Mouse (Mus musculus) midbrain, postnatal 0 days (tissue): ENCODE data around the gene Pcolce2. TPM values are rescaled to one million over a fixed set of nuclear protein-coding genes. Genes with fewer than 3 reads are reported as not detected.

Source experiments
- ATAC-seq: fragments of 200-750 bp; cut with Nextera tagmentation; 2 replicates; pipeline ENCODE4 v1.8.0; 2017; ENCODE audit warnings: moderate number of reproducible peaks, mild to moderate bottlenecking, moderate TSS enrichment, moderate library complexity; ENCODE audit not compliant: low FRiP score
- DNase-seq: peaks from one replicate; pipeline ENCODE4 v3.0.0-alpha.2; 2015; ENCODE audit warnings: low spot score
- H3K27ac ChIP-seq: fragments of 300-500 bp; sonication (generic); 2 replicates; pipeline ENCODE4 v1.5.1; 2014; ENCODE audit warnings: low read depth, mild to moderate bottlenecking, low read length, mixed read lengths
- H3K27me3 ChIP-seq: fragments of 300-500 bp; sonication (generic); 2 replicates; pipeline ENCODE4 v1.6.1; 2014; ENCODE audit warnings: low read length, control low read depth, mixed read lengths; ENCODE audit not compliant: insufficient read depth
- H3K36me3 ChIP-seq: fragments of 300-500 bp; sonication (generic); 2 replicates; pipeline ENCODE4 v1.6.1; 2014; ENCODE audit warnings: low read length, control low read depth, mixed read lengths; ENCODE audit not compliant: insufficient read depth
- H3K4me1 ChIP-seq: fragments of 300-500 bp; sonication (generic); 2 replicates; pipeline ENCODE4 v1.6.1; 2014; ENCODE audit warnings: mild to moderate bottlenecking, control low read depth, antibody characterized with exemption, low read length, mixed read lengths; ENCODE audit not compliant: insufficient read depth
- H3K4me2 ChIP-seq: fragments of 300-500 bp; sonication (generic); 2 replicates; pipeline ENCODE4 v1.6.1; 2014; ENCODE audit warnings: low read depth, mild to moderate bottlenecking, low read length, mixed read lengths; ENCODE audit not compliant: poor library complexity, severe bottlenecking
- H3K4me3 ChIP-seq: fragments of 300-500 bp; sonication (generic); 2 replicates; pipeline ENCODE4 v1.5.1; 2014; ENCODE audit warnings: low read depth, mild to moderate bottlenecking, low read length, moderate library complexity
- H3K9ac ChIP-seq: fragments of 300-500 bp; sonication (generic); replicated peaks from 2 replicates; pipeline ENCODE4 v1.6.1; 2014; ENCODE audit warnings: mild to moderate bottlenecking, low read length, moderate library complexity, mixed read lengths; ENCODE audit not compliant: poor library complexity, severe bottlenecking
- H3K9me3 ChIP-seq: fragments of 300-500 bp; sonication (generic); 2 replicates; pipeline ENCODE4 v1.6.1; 2016; ENCODE audit warnings: low read length, control low read depth
- CTCF ChIP-seq: IDR thresholded peaks from 2 replicates; pipeline ENCODE4 v1.5.1; 2016; ENCODE audit warnings: antibody characterized with exemption, mild to moderate bottlenecking
- WGBS: fragments of 180-500 bp; shearing (Covaris S2); extraction: QIAGEN DNeasy Blood & Tissue Kit; methylation state at CpG from one replicate; pipeline ENCODE4 v1.1.7; 2014; 5-methylcytosine and 5-hydroxymethylcytosine counted together
- polyA plus RNA-seq: library from polyadenylated mRNA; unstranded; fragments of >200 nt; fragmentation: Nextera tagmentation; extraction: Ambion mirVana; gene quantifications from 2 replicates; pipeline ENCODE4 v1.2.1, GENCODE M21; 2015
- total RNA-seq: library from RNA; depleted of rRNA; stranded (reverse); fragments of >200 nt; gene quantifications from 2 replicates; pipeline ENCODE4 v1.2.3, GENCODE M21; 2014; rRNA removed

Pcolce2 gene
- 0.66 and 1.7 TPM in 2 replicates for total RNA-seq
- 2.0 and 2.1 TPM in 2 replicates for polyA plus RNA-seq

DNA sequence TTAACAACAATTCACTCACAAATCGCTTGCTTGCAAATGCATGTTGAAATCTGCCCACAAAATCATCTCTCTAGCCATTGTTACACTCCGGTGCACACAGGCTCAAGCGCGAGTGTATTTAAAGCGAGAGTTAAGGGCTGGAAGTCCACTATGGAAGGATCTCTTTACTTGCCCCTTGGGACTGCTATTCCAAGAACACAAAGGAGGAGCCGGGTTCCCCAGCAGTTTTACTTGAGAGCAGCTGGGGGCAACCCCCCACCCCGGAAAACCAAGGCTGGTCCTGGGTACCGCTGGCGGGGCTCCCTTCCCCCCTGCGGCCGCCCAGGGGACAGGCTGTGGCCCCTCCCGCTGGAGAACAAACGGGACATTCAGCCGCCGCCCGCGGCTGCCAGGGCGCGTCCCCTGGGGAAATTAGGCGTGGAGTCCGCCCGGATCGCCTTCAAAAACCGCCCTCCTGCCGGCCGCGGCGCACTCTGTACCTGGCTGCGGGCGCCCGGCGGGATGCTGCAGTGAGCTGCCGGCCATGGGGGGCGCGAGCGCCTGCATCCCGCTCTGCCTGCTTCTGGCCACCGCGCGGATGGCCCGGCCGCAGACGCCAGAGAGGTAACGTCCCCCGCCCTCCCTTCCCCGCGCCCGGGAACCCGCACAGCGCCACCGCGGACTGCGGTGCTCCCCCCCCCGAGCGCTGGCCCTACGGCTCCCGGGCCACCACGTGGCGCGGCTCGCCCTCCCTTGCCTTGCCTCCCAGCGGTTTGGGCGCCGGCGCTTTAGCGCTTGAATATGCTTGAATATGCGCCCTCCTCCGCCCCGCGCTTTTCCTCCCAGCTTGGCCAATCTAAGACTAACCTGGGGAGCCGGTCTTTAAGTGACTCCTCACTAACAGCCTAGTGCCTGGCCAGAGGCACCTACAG lies at the start of gene Pcolce2:
Pcolce2 (plus strand) TSS at position 331 of the 911 bp plus-strand sequence.
- Histone ChIP-seq H3K9me3 (no peaks in the 10 kb centered on the region), H3K9ac (peak within 1 kb of the TSS; percentile 76), H3K4me3 (peak within 1 kb of the TSS; percentile 75), H3K27me3 (no peaks in the 10 kb centered on the region), H3K36me3 (no peaks in the 10 kb centered on the region), H3K4me2 (peak within 1 kb of the TSS; percentile 91), H3K4me1 (no peaks in the 10 kb centered on the region), H3K27ac (no peak within 1 kb of the TSS)
- TF ChIP-seq CTCF, result peak; percentile 0; the same call in 1 of the 2 replicates
- DNase-seq, result peak; percentile 36
- peak; percentile 79 for ATAC-seq
- WGBS, result under 1% methylated on average over 44 of the region's 71 CpGs

DNA sequence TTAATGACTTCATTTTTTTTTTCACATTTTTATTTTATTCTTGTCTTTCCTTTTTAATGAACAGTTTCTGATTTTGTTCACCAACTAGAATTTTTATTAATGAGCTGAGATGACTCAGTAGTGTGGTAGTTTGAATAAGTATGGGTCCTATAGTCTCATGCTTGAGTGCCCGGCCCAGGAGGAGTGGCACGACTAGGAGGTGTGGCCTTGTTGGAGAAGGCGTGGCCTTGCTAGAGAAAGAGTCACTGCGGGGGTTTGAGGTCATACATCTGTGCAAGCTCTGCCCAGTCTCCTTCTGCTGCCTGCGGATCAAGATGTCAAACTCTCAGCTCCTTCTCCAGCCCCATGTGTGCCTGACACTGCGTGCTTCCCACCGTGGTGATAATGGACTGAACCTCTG lies 49.3 kb upstream of the Pcolce2 start:
- H3K4me2 ChIP-seq, result no peak overlapping the region
- H3K4me1 ChIP-seq, result no peaks in the 10 kb centered on the region
- no peak overlapping the region for H3K27ac ChIP-seq
- WGBS, result 87% methylated on average over 7 of the region's 7 CpGs
- TF ChIP-seq CTCF, result no peak
- H3K27me3 ChIP-seq, result no peaks in the 10 kb centered on the region
- no peak for ATAC-seq
- H3K9ac ChIP-seq, result no peak overlapping the region
- no peaks in the 10 kb centered on the region for H3K36me3 ChIP-seq
- no peak overlapping the region for H3K4me3 ChIP-seq
- no peak for DNase-seq
- H3K9me3 ChIP-seq, result no peaks in the 10 kb centered on the region

DNA sequence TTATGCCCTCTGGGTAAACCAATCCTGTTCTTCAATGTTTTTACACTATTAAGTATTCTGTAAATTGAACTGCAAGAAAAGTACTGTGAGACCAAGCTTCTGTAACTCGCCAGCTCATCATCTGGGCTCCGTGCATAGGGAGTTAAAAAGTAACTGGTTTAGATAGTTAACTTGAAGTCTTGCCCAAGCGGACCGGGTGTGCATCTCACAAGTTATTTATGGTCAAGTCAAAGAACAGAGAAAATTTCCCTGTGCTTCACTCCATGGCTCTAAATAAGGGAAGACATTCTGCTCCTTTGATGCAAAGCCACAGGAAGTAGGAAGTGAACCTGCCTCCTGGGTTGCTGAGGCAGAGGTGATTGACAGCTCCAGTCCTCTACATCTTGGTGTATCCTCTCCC lies 43.1 kb upstream of the Pcolce2 start:
- H3K4me3 ChIP-seq, result no peak overlapping the region
- DNase-seq, result no peak
- H3K27ac ChIP-seq, result no peak overlapping the region
- no peak for ATAC-seq
- no peak overlapping the region for H3K9ac ChIP-seq
- no peaks in the 10 kb centered on the region for H3K27me3 ChIP-seq
- 83% methylated on average over 4 of the region's 4 CpGs for WGBS
- no peaks in the 10 kb centered on the region for H3K36me3 ChIP-seq
- H3K4me2 ChIP-seq, result no peak overlapping the region
- TF ChIP-seq CTCF, result no peak
- no peaks in the 10 kb centered on the region for H3K9me3 ChIP-seq
- no peaks in the 10 kb centered on the region for H3K4me1 ChIP-seq

DNA sequence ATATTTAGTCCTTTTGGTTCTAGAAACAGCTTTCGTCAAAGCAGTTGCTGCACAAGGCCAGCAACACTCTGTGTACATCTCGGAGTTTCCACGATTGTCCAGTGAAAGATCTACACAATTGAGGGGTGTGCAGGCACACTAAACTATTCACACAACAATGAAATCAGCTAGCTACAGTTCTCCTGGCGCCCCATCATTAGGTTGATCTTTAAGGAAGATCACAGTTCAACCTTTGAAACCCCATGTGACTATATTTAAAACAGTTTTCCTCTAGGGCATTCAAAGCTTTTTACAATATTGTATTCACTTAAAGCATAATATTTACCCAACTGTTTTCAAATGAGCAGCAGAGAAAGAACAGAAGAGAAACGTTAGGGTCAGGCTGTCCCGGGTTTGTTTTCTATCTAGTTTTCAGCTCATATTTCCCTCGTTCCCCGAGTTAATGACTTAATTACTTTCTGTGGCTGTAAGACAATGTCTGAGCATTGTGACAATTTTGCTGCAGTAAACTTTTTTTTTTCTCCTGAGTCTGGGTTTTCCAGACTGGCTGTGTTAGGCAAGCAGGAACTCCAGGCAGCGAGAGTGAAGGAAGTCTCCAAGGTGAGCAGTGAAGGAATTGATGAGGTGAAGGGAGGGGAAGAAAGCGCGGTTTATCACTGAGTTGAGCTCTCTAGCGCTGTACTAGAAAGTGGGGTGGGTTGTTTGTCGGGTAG lies 39.8 kb upstream of the Pcolce2 start:
- Histone ChIP-seq H3K4me1 (no peaks in the 10 kb centered on the region), H3K9me3 (no peaks in the 10 kb centered on the region), H3K4me2 (peak overlapping the region; percentile 23), H3K4me3 (no peak overlapping the region), H3K27me3 (no peaks in the 10 kb centered on the region), H3K27ac (no peak overlapping the region), H3K9ac (no peak overlapping the region), H3K36me3 (no peaks in the 10 kb centered on the region)
- no peak for TF ChIP-seq CTCF
- DNase-seq (no peak), ATAC-seq (no peak)
- 57% methylated on average over 13 of the region's 13 CpGs for WGBS

DNA sequence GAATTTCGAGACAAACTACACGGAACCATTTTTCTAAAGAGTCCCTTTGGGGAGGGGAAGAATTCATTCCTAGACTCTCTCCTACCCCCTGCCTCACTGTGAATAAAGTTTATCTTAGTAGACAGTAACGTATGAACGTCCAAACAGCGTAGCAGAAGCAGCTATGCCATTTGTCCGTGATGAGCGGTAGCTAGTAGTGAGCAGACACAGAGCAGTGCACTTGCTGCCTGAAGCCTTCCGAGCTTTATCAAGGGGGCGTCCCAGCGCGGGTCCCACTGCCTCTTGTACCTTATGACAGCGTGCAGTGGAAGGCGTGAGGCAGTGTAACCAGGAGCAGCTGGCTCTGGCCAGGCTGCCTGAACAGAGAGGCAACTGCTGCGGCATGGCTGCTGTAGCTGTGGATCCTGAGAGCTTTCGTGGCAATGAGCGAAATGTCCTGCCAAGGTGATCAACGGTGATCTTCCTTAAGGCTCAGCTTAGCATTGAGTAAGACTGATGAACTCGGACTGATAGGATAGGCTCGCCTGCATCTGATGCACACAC lies 39.2 kb upstream of the Pcolce2 start:
- no peak for DNase-seq
- Histone ChIP-seq H3K36me3 (no peaks in the 10 kb centered on the region), H3K4me3 (no peak overlapping the region), H3K27me3 (no peaks in the 10 kb centered on the region), H3K9me3 (no peaks in the 10 kb centered on the region), H3K9ac (no peak overlapping the region), H3K27ac (no peak overlapping the region), H3K4me1 (no peaks in the 10 kb centered on the region), H3K4me2 (peak overlapping the region; percentile 23)
- 62% methylated on average over 19 of the region's 19 CpGs for WGBS
- no peak for TF ChIP-seq CTCF
- ATAC-seq, result no peak

DNA sequence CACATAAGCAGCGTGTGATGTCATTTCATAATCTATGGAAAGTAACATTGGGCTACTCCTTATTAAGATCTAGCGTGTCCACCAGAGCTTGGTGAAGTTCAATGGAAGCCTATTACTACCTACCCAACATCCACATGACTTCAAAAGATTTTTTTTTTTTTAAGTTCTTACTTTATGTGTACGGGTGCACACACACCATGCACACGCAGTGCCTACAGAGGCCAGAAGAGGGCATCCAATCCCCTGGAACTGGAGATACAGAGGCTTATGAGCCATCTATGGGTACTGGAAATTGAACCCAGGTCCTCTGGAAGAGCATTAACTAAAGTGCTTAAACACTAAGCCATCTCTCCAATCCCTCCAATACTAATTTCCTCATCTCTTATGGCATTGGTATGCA lies 38.0 kb upstream of the Pcolce2 start:
- H3K9me3 ChIP-seq, result no peaks in the 10 kb centered on the region
- DNase-seq (no peak), ATAC-seq (no peak)
- no peaks in the 10 kb centered on the region for H3K36me3 ChIP-seq
- H3K9ac ChIP-seq, result no peak overlapping the region
- no peak overlapping the region for H3K4me3 ChIP-seq
- H3K4me1 ChIP-seq, result no peaks in the 10 kb centered on the region
- H3K4me2 ChIP-seq, result no peak overlapping the region
- H3K27me3 ChIP-seq, result no peaks in the 10 kb centered on the region
- 87% methylated on average over 4 of the region's 4 CpGs for WGBS
- TF ChIP-seq CTCF, result no peak
- no peak overlapping the region for H3K27ac ChIP-seq
